Comparison of ENCODE assay signal across 21 mouse cellular contexts in the genomic region with DNA sequence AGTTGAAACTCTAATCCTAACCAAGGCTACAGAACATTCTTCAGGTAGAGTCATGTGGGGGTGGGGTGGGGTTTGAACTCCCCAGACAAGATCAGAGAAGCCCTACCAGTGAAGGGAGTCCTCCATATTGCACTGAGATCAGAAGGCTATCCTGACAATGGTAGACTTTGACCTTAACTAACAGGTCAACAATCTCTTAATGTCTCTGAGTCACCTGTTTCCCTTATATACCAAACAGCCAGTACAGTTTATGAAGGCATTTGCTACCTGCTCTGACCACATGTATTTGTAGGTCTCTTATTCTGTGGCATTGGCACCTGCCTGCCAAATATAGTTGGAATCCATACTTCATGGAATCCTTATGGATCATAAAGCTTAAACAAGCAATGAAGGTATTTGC.
"Had no signal": no experiment of that assay in that cellular context is flagged by ENCODE, and none has a peak within 500 bp of the region (broad histone marks: within the 10 kb centered on the region; RNA-seq: fewer than 3 reads in every experiment).

No protein-coding gene starts in this region.

- H3K9ac ChIP-seq: liver, postnatal 0 days; lung, embryonic 15.5 days; midbrain, embryonic 13.5 days; midbrain, embryonic 15.5 days; neural tube, embryonic 13.5 days; neural tube, embryonic 15.5 days had no signal

- H3K4me1 ChIP-seq: lung, embryonic 15.5 days; megakaryocyte, embryonic 14.5 days; midbrain, embryonic 13.5 days; midbrain, embryonic 15.5 days; neural tube, embryonic 13.5 days; neural tube, embryonic 15.5 days had no signal

- H3K36me3 ChIP-seq: lung, embryonic 15.5 days; midbrain, embryonic 13.5 days; midbrain, embryonic 15.5 days; neural tube, embryonic 13.5 days; neural tube, embryonic 15.5 days had no signal

- ATAC-seq: liver, postnatal 0 days; lung, postnatal 0 days; midbrain, embryonic 13.5 days; midbrain, embryonic 15.5 days had no signal

- H3K9me3 ChIP-seq: lung, embryonic 15.5 days; midbrain, embryonic 13.5 days; midbrain, embryonic 15.5 days; neural tube, embryonic 15.5 days had no signal

- H3K27ac ChIP-seq: lung, embryonic 15.5 days; macrophage; midbrain, embryonic 13.5 days; midbrain, embryonic 15.5 days; neural tube, embryonic 13.5 days; neural tube, embryonic 15.5 days had no signal

- DNase-seq: liver, postnatal 0 days; lung, adult 2 months; lung, postnatal 14 days; lung, postnatal 36 days; retina, postnatal 1 day; right cerebral cortex, adult 18-20 months; right cerebral cortex, postnatal 25 days; right cerebral cortex, postnatal 4 days; spleen, adult 18-20 months; thymus, adult 18-20 months; thymus, postnatal 14 days; thymus, postnatal 36 days had no signal

- H3K27me3 ChIP-seq: lung, embryonic 15.5 days; megakaryocyte, embryonic 14.5 days; midbrain, embryonic 13.5 days; midbrain, embryonic 15.5 days; neural tube, embryonic 13.5 days; neural tube, embryonic 15.5 days had no signal

- H3K4me2 ChIP-seq: lung, embryonic 15.5 days; midbrain, embryonic 11.5 days; midbrain, embryonic 13.5 days; midbrain, embryonic 15.5 days; neural tube, embryonic 13.5 days; neural tube, embryonic 15.5 days had no signal

- H3K4me3 ChIP-seq: lung, embryonic 15.5 days; megakaryocyte, embryonic 14.5 days; midbrain, embryonic 13.5 days; midbrain, embryonic 15.5 days; neural tube, embryonic 13.5 days; neural tube, embryonic 15.5 days had no signal
